Mouse (Mus musculus): ENCODE results near the gene Kcnh1. TPM values are rescaled to one million over a fixed set of nuclear protein-coding genes. Genes with fewer than 3 reads are reported as not detected.

Gene Kcnh1
- total and polyA plus RNA-seq, 2 experiments from 2014 or later = 0.10 to 0.31 TPM

- H3K4me2 ChIP-seq (ENCODE audit: low read depth, low read length) = no peak overlapping the region
- H3K9me3 ChIP-seq (replicated peaks; ENCODE audit: control insufficient read depth, low read length) = peaks cover 4% of the 10 kb centered on the region; the same call in 1 of the 2 replicates
- no peak for ATAC-seq (ENCODE audit: insufficient read depth, low read depth)
These were observed 177.8 kb downstream of the Kcnh1 start for GRCm38 (mm10) chr1:192368336-192368735.

GRCm38 (mm10) chr1:192371943-192372614 lies 181.5 kb downstream of the Kcnh1 start:
- Histone ChIP-seq H3K9me3 (replicated peaks; ENCODE audit: control insufficient read depth, low read length) (peaks cover 4% of the 10 kb centered on the region; the same call in 1 of the 2 replicates), H3K36me3 (replicated peaks; ENCODE audit: control insufficient read depth, insufficient read depth, low read length) (no peaks in the 10 kb centered on the region), H3K27me3 (ENCODE audit: control insufficient read depth, insufficient read depth, low read length) (no peaks in the 10 kb centered on the region), H3K27ac (ENCODE audit: low read depth) (no peak overlapping the region), H3K4me2 (ENCODE audit: low read depth, low read length) (no peak overlapping the region), H3K4me1 (ENCODE audit: control insufficient read depth, insufficient read depth) (no peaks in the 10 kb centered on the region), H3K9ac (replicated peaks; ENCODE audit: low read depth, low read length) (no peak overlapping the region), H3K4me3 (ENCODE audit: low read depth, low read length) (no peak overlapping the region)
- 82% methylated on average over 4 of the region's 4 CpGs for WGBS
- no peak for ATAC-seq (ENCODE audit: insufficient read depth, low read depth)
- TF ChIP-seq EP300 (IDR thresholded peaks at IDR 0.05; ENCODE audit: low read depth) (no peak), CTCF (IDR thresholded peaks at IDR 0.05; ENCODE audit: low read depth) (no peak)
- no peak for DNase-seq (ENCODE audit: low spot score)

More at GRCm38 (mm10) chr1:192368336-192368735, 177.8 kb downstream of the Kcnh1 start:
- Histone ChIP-seq H3K27ac (ENCODE audit: low read depth) (no peak overlapping the region), H3K27me3 (ENCODE audit: control insufficient read depth, insufficient read depth, low read length) (no peaks in the 10 kb centered on the region), H3K4me3 (ENCODE audit: low read depth, low read length) (no peak overlapping the region), H3K9ac (replicated peaks; ENCODE audit: low read depth, low read length) (no peak overlapping the region), H3K4me1 (ENCODE audit: control insufficient read depth, insufficient read depth) (no peaks in the 10 kb centered on the region), H3K36me3 (replicated peaks; ENCODE audit: control insufficient read depth, insufficient read depth, low read length) (no peaks in the 10 kb centered on the region)
- no peak for DNase-seq (ENCODE audit: low spot score)
- no peak for TF ChIP-seq EP300 (IDR thresholded peaks at IDR 0.05; ENCODE audit: low read depth)
- TF ChIP-seq CTCF (IDR thresholded peaks at IDR 0.05; ENCODE audit: low read depth) = no peak
- whole genome bisulfite sequencing = 53% methylated on average over 5 of the region's 5 CpGs

- ATAC-seq (ENCODE audit: insufficient read depth, low read depth) (no peak), DNase-seq (ENCODE audit: low spot score) (no peak)
- H3K36me3 ChIP-seq (replicated peaks; ENCODE audit: control insufficient read depth, insufficient read depth, low read length) = no peaks in the 10 kb centered on the region
- H3K27ac ChIP-seq (ENCODE audit: low read depth) = no peak overlapping the region
- TF ChIP-seq EP300 (IDR thresholded peaks at IDR 0.05; ENCODE audit: low read depth) (no peak), CTCF (IDR thresholded peaks at IDR 0.05; ENCODE audit: low read depth) (no peak)
- no peaks in the 10 kb centered on the region for H3K4me1 ChIP-seq (ENCODE audit: control insufficient read depth, insufficient read depth)
- H3K9me3 ChIP-seq (replicated peaks; ENCODE audit: control insufficient read depth, low read length) = no peaks in the 10 kb centered on the region; the same call in 1 of the 2 replicates
- H3K4me3 ChIP-seq (ENCODE audit: low read depth, low read length) = no peak overlapping the region
- 83% methylated on average over 4 of the region's 4 CpGs for WGBS
- no peaks in the 10 kb centered on the region for H3K27me3 ChIP-seq (ENCODE audit: control insufficient read depth, insufficient read depth, low read length)
- H3K9ac ChIP-seq (replicated peaks; ENCODE audit: low read depth, low read length) = no peak overlapping the region
- no peak overlapping the region for H3K4me2 ChIP-seq (ENCODE audit: low read depth, low read length)
These were observed 188.0 kb downstream of the Kcnh1 start for GRCm38 (mm10) chr1:192378546-192379075.

- Histone ChIP-seq H3K27me3 (ENCODE audit: control insufficient read depth, insufficient read depth, low read length) (no peaks in the 10 kb centered on the region), H3K9ac (replicated peaks; ENCODE audit: low read depth, low read length) (no peak overlapping the region), H3K4me1 (ENCODE audit: control insufficient read depth, insufficient read depth) (no peaks in the 10 kb centered on the region), H3K4me2 (ENCODE audit: low read depth, low read length) (no peak overlapping the region), H3K4me3 (ENCODE audit: low read depth, low read length) (no peak overlapping the region), H3K9me3 (replicated peaks; ENCODE audit: control insufficient read depth, low read length) (no peaks in the 10 kb centered on the region; the same call in 1 of the 2 replicates), H3K36me3 (replicated peaks; ENCODE audit: control insufficient read depth, insufficient read depth, low read length) (no peaks in the 10 kb centered on the region), H3K27ac (ENCODE audit: low read depth) (no peak overlapping the region)
- no peak for ATAC-seq (ENCODE audit: insufficient read depth, low read depth)
- WGBS = 53% methylated on average over 5 of the region's 5 CpGs
- DNase-seq (ENCODE audit: low spot score) = no peak
- TF ChIP-seq EP300 (IDR thresholded peaks at IDR 0.05; ENCODE audit: low read depth) (no peak), CTCF (IDR thresholded peaks at IDR 0.05; ENCODE audit: low read depth) (no peak)
These were observed 190.0 kb downstream of the Kcnh1 start for GRCm38 (mm10) chr1:192380596-192381041.

GRCm38 (mm10) chr1:192387624-192388023 lies 197.1 kb downstream of the Kcnh1 start:
- Histone ChIP-seq H3K9ac (replicated peaks; ENCODE audit: low read depth, low read length) (no peak overlapping the region), H3K27me3 (ENCODE audit: control insufficient read depth, insufficient read depth, low read length) (no peaks in the 10 kb centered on the region), H3K4me2 (ENCODE audit: low read depth, low read length) (no peak overlapping the region), H3K36me3 (replicated peaks; ENCODE audit: control insufficient read depth, insufficient read depth, low read length) (no peaks in the 10 kb centered on the region), H3K4me1 (ENCODE audit: control insufficient read depth, insufficient read depth) (no peaks in the 10 kb centered on the region), H3K9me3 (replicated peaks; ENCODE audit: control insufficient read depth, low read length) (no peaks in the 10 kb centered on the region), H3K27ac (ENCODE audit: low read depth) (no peak overlapping the region), H3K4me3 (ENCODE audit: low read depth, low read length) (no peak overlapping the region)
- TF ChIP-seq CTCF (IDR thresholded peaks at IDR 0.05; ENCODE audit: low read depth) (no peak), EP300 (IDR thresholded peaks at IDR 0.05; ENCODE audit: low read depth) (no peak)
- ATAC-seq (ENCODE audit: insufficient read depth, low read depth) = no peak
- no peak for DNase-seq (ENCODE audit: low spot score)

All from heart, postnatal 0 days (tissue).